Mouse (Mus musculus): ENCODE data around the gene Tas1r2.

Gene Tas1r2

GRCm38 (mm10) chr4:139638356-139638755 lies 15.0 kb upstream of the Tas1r2 start:
- in situ Hi-C loops (cut with MboI), result no loop called here

GRCm38 (mm10) chr4:139639801-139640200 lies 13.5 kb upstream of the Tas1r2 start:
- in situ Hi-C loops (cut with MboI), result no loop called here

GRCm38 (mm10) chr4:139640333-139640732 lies 13.0 kb upstream of the Tas1r2 start:
- in situ Hi-C loops (cut with MboI), result no loop called here

GRCm38 (mm10) chr4:139640775-139641174 lies 12.6 kb upstream of the Tas1r2 start:
- in situ Hi-C loops (cut with MboI), result no loop called here

GRCm38 (mm10) chr4:139641829-139642425 lies 11.4 kb upstream of the Tas1r2 start:
- in situ Hi-C loops (cut with MboI), result no loop called here

- in situ Hi-C loops (cut with MboI), result no loop called here
Measured at GRCm38 (mm10) chr4:139643972-139644371, 9.4 kb upstream of the Tas1r2 start.

- in situ Hi-C loops (cut with MboI), result no loop called here
Measured at GRCm38 (mm10) chr4:139646916-139647315, 6.4 kb upstream of the Tas1r2 start.

GRCm38 (mm10) chr4:139650086-139650743 lies 3.1 kb upstream of the Tas1r2 start:
- in situ Hi-C loops (cut with MboI), result no loop called here

- in situ Hi-C loops (cut with MboI), result no loop called here
Measured at GRCm38 (mm10) chr4:139650907-139651306, 2.4 kb upstream of the Tas1r2 start.

GRCm38 (mm10) chr4:139661897-139662296 lies 8.6 kb downstream of the Tas1r2 start:
- in situ Hi-C loops (cut with MboI), result no loop called here

- in situ Hi-C loops (cut with MboI), result no loop called here
Measured at GRCm38 (mm10) chr4:139667632-139668031, 14.3 kb downstream of the Tas1r2 start.

- in situ Hi-C loops (cut with MboI), result no loop called here
Measured at GRCm38 (mm10) chr4:139669847-139670246, 16.5 kb downstream of the Tas1r2 start.

- in situ Hi-C loops (cut with MboI), result no loop called here
Measured at GRCm38 (mm10) chr4:139675696-139676095, 22.4 kb downstream of the Tas1r2 start.

GRCm38 (mm10) chr4:139683728-139684638 lies 30.6 kb downstream of the Tas1r2 start:
- in situ Hi-C loops (cut with MboI), result no loop called here

- in situ Hi-C loops (cut with MboI), result no loop called here
Measured at GRCm38 (mm10) chr4:139684639-139685017, 31.3 kb downstream of the Tas1r2 start.

GRCm38 (mm10) chr4:139688058-139688457 lies 34.7 kb downstream of the Tas1r2 start:
- in situ Hi-C loops (cut with MboI), result no loop called here

GRCm38 (mm10) chr4:139689627-139690269 lies 36.4 kb downstream of the Tas1r2 start:
- in situ Hi-C loops (cut with MboI), result loop anchor here (10.0 kb wide), 1 partner anchor 165 kb away; no protein-coding TSS in a partner anchor

GRCm38 (mm10) chr4:139693315-139693714 lies 40.0 kb downstream of the Tas1r2 start:
- in situ Hi-C loops (cut with MboI), result loop anchor here (10.0 kb wide), 1 partner anchor 161 kb away; no protein-coding TSS in a partner anchor

- in situ Hi-C loops (cut with MboI), result loop anchor here (10.0 kb wide), 1 partner anchor 157 kb away; no protein-coding TSS in a partner anchor
Measured at GRCm38 (mm10) chr4:139697755-139698154, 44.4 kb downstream of the Tas1r2 start.

GRCm38 (mm10) chr4:139698602-139699001 lies 45.3 kb downstream of the Tas1r2 start:
- in situ Hi-C loops (cut with MboI), result loop anchor here (10.0 kb wide), 1 partner anchor 156 kb away; no protein-coding TSS in a partner anchor

- in situ Hi-C loops (cut with MboI), result no loop called here
Measured at GRCm38 (mm10) chr4:139702914-139703313, 49.6 kb downstream of the Tas1r2 start.

GRCm38 (mm10) chr4:139703468-139703867 lies 50.1 kb downstream of the Tas1r2 start:
- in situ Hi-C loops (cut with MboI), result no loop called here

Measured in mature B cell (primary cell).